Mouse (Mus musculus): ENCODE data around the gene Opcml.

DNA sequence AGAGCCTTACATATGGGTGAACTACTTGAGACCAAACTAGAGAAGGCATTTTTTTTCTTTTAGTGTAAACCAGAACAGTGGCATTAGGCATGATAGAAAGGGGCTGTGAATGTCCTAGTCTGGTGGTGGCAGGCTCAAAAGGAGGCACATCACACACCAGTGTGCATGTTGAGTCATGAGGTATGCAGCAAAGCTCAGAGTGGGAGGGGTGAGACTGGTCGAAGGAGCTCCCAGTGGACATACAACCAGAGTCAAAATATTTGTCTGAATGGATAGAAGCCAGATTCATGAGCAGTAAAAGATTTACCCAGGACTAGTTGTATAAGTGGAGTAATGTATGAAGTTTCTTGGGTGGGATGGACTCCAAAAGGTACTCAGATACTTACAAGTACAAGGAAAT is 31.9 kb upstream of the Opcml start:
- TF ChIP-seq POLR2A (IDR thresholded peaks at IDR 0.05; ENCODE audit: insufficient read length, low read depth) (no peak), TCF12 (IDR thresholded peaks at IDR 0.05; ENCODE audit: insufficient read depth, poor library complexity, severe bottlenecking) (no peak), CEBPB (IDR thresholded peaks at IDR 0.05; ENCODE audit: insufficient read depth, poor library complexity, severe bottlenecking) (no peak), MAX (IDR thresholded peaks at IDR 0.05; ENCODE audit: low read depth) (no peak), MYOD1 (IDR thresholded peaks at IDR 0.05; ENCODE audit: control insufficient read depth in 1 of 3, insufficient read length in 2 of 3, low read depth in 2 of 3) (no peak), POLR2AphosphoS2 (IDR thresholded peaks at IDR 0.05; ENCODE audit: insufficient read length, low read depth) (no peak), REST (IDR thresholded peaks at IDR 0.05; ENCODE audit: insufficient read depth, insufficient read length) (no peak), E2F4 (IDR thresholded peaks at IDR 0.05; ENCODE audit: insufficient read depth) (no peak)
